Mouse (Mus musculus) ES-Bruce4 (cell line): Measurements from ENCODE around the gene Polr2g. TPM values are rescaled to one million over a fixed set of nuclear protein-coding genes. Genes with fewer than 3 reads are reported as not detected.

Experiments
- H3K27ac ChIP-seq: 2 replicates; pipeline ENCODE4 v1.5.1; 2012; ENCODE audit warnings: low read length, inconsistent platforms; ENCODE audit not compliant: insufficient read depth
- H3K27me3 ChIP-seq: 2 replicates; pipeline ENCODE4 v1.6.1; 2012; ENCODE audit warnings: mild to moderate bottlenecking, low read length, inconsistent platforms; ENCODE audit not compliant: control insufficient read depth, poor library complexity, insufficient read depth, severe bottlenecking
- H3K36me3 ChIP-seq: 2 replicates; pipeline ENCODE4 v1.6.1; 2012; ENCODE audit warnings: inconsistent platforms, mild to moderate bottlenecking, low read length, moderate library complexity; ENCODE audit not compliant: control insufficient read depth, poor library complexity, insufficient read depth, severe bottlenecking
- H3K4me1 ChIP-seq: one replicate; pipeline ENCODE4 v1.8.1; 2011; ENCODE audit warnings: low read length; ENCODE audit not compliant: control insufficient read depth, insufficient read depth
- H3K4me3 ChIP-seq: 2 replicates; pipeline ENCODE4 v1.5.1; 2011; ENCODE audit warnings: low read depth, mild to moderate bottlenecking, low read length
- H3K9ac ChIP-seq: 2 replicates; pipeline ENCODE4 v1.6.1; 2012; ENCODE audit warnings: low read depth, mild to moderate bottlenecking, inconsistent platforms; ENCODE audit not compliant: poor library complexity, severe bottlenecking
- H3K9me3 ChIP-seq: replicated peaks from 2 replicates; pipeline ENCODE4 v1.6.1; 2012; ENCODE audit warnings: mild to moderate bottlenecking, low read length, inconsistent platforms; ENCODE audit not compliant: control insufficient read depth, poor library complexity, insufficient read depth, severe bottlenecking
- CTCF ChIP-seq: IDR thresholded peaks from one replicate; pipeline ENCODE4 v1.8.1; 2011; ENCODE audit warnings: low read depth, low read length
- EP300 ChIP-seq: IDR thresholded peaks from 2 replicates; pipeline ENCODE4 v1.6.1; 2011; ENCODE audit warnings: low read depth, low read length; ENCODE audit not compliant: insufficient read depth
- POLR2A ChIP-seq: IDR thresholded peaks from one replicate; pipeline ENCODE4 v1.8.1; 2011; ENCODE audit warnings: low read length; ENCODE audit not compliant: insufficient read depth
- polyA plus RNA-seq: library from polyadenylated mRNA; stranded (reverse); fragments of >200 nt; gene quantifications from 2 replicates; pipeline ENCODE4 v1.2.4, GENCODE M21; 2011; ENCODE audit warnings: low read depth; ENCODE audit not compliant: missing spikeins, insufficient read depth, insufficient read length

The Polr2g gene
- polyA plus RNA-seq, 1 experiment, result 103 TPM

DNA sequence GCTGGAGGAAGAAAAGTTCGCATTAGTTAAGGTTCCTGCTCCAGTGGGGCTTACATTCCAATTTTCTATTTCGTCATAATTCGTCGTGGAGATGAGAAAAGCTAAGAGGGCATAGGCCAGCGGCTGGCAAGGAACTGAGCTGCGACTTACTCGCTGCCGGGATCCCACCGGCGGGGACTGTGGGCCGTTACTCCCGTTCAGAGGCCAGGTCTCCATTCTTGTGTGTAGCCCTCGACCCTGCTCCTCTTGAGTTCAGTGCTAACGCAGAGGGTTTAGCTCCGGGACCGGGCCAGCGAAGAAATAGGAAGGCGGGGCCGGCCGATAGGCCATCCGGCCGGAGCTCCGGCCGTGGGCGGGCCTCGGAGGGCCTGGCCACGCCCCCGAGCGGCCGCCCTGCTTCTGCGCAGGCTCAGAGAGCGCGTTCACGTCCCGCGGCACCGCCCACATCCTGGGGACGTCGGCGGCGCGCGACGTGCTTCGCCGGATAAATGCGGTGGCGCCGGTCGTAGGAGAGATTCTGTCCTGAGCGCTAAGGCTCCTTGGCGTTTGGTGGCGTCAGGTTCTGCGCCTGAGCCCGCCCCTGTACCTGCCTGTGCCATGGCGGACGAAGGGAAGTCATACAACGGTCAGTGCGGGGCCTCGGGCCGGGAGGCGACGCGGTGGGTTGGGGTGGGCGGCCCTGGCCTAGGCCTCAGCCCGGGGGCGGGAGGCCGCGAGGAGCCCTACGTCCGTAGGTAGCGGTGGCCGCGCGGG lies 41.6 kb downstream of the Polr2g start, which contains the start of gene Nxf1:
Gene Nxf1 (plus strand): TSS at position 439 of the 753 bp plus-strand sequence.
- H3K4me1 ChIP-seq, result no peaks in the 10 kb centered on the region
- peaks cover 3% of the 10 kb centered on the region for H3K36me3 ChIP-seq
- H3K9ac ChIP-seq, result peak within 1 kb of the TSS; percentile 95
- no peaks in the 10 kb centered on the region for H3K9me3 ChIP-seq
- no peaks in the 10 kb centered on the region for H3K27me3 ChIP-seq
- peak within 1 kb of the TSS; percentile 42 for H3K27ac ChIP-seq
- peak within 1 kb of the TSS; percentile 89 for H3K4me3 ChIP-seq
- no peak for TF ChIP-seq CTCF
- peak; percentile 83 for TF ChIP-seq POLR2A

DNA sequence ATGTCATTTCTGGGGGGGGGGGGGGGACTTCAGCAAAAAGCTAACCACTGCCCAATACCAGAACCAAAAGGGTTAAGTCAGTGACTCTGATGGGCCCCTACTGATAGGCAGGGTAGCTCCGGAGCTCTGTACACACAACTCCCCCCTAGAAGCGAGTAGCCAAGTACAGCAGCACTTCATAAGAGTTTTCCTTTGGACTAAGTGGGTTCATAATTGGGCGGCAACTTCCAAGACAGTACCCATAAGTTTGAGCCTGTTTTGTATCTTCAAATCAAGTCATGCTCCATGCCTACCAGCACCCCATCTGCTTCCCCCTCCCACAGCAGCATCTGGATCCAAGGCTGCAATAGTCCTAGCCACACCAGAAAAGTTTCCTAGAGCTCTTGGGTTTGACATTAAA lies 42.7 kb downstream of the Polr2g start:
- Histone ChIP-seq H3K27ac (no peak overlapping the region), H3K4me3 (no peak overlapping the region), H3K9me3 (no peaks in the 10 kb centered on the region), H3K4me1 (no peaks in the 10 kb centered on the region), H3K36me3 (peaks cover 8% of the 10 kb centered on the region), H3K9ac (peak overlapping the region; percentile 95), H3K27me3 (no peaks in the 10 kb centered on the region)
- no peak for TF ChIP-seq POLR2A
- TF ChIP-seq EP300, result no peak
- no peak for TF ChIP-seq CTCF

DNA sequence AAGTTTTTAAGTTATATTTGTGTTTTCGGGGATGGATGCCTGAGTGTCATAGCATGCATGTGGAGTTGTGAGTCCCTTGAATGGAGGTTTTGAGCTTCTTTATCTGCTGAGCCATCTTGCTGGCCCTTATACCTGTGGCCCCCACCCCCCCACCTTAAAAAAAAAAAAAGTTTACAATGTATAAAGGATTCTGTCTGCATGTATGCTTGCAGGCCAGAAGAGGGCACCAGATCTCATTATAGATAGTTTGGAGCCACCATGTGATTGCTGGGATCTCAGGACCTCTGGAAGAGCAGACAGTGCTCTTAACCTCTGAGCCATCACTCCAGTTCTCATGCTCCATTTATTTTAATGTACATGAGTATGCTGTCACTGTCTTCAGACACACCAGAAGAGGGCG lies 51.0 kb downstream of the Polr2g start:
- Histone ChIP-seq H3K4me3 (no peak overlapping the region), H3K9ac (no peak overlapping the region), H3K36me3 (peaks cover 32% of the 10 kb centered on the region), H3K27me3 (no peaks in the 10 kb centered on the region), H3K4me1 (no peaks in the 10 kb centered on the region), H3K27ac (no peak overlapping the region), H3K9me3 (no peaks in the 10 kb centered on the region)
- TF ChIP-seq EP300 (no peak), POLR2A (no peak), CTCF (no peak)

DNA sequence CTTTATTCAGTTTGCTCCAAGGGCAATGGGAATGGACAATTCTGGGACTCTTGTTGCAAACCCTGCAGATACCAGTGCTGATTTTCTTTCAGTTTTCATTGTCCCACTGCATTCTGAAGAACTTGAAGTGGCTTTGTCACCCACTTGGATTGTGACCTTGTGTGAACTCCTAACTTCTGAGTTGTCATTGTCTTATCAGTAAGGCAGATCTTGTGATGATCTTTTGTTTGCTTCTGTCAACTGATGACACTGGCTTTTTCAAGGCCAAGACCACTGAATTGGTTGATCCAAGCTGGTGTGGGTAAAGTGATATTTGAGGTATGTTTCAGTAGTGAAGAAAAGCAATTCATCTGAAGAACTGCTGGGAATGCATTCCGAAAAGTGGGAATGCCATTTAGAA lies 53.0 kb downstream of the Polr2g start:
- Histone ChIP-seq H3K27me3 (no peaks in the 10 kb centered on the region), H3K9me3 (no peaks in the 10 kb centered on the region), H3K4me1 (no peaks in the 10 kb centered on the region), H3K27ac (no peak overlapping the region), H3K36me3 (peaks cover 29% of the 10 kb centered on the region), H3K9ac (no peak overlapping the region), H3K4me3 (no peak overlapping the region)
- TF ChIP-seq EP300 (no peak), POLR2A (no peak), CTCF (no peak)

Other genes with a start within 250 kb of the Polr2g start
- gene Slc22a8, start 207.3 kb downstream of the Polr2g start, polyA plus RNA-seq, result not detected in 2 replicates
- gene Slc22a6, start 180.5 kb downstream of the Polr2g start, polyA plus RNA-seq, result not detected in 2 replicates
- gene Chrm1, start 134.8 kb downstream of the Polr2g start, polyA plus RNA-seq, result not detected in 2 replicates
- gene Slc3a2, start 75.2 kb downstream of the Polr2g start, polyA plus RNA-seq, result 170 TPM in 2 replicates
- 81.1 and 97.0 TPM in 2 replicates for gene Wdr74, start 62.8 kb downstream of the Polr2g start, polyA plus RNA-seq
- gene 1700092M07Rik, start 57.9 kb downstream of the Polr2g start, polyA plus RNA-seq, result 2.2 TPM in 1 of 2 replicates, not detected in the other
- gene Stx5a, start 57.2 kb downstream of the Polr2g start, polyA plus RNA-seq, result 45.6 and 47.1 TPM in 2 replicates
- gene Nxf1, start 41.5 kb downstream of the Polr2g start, polyA plus RNA-seq, result 122 and 200 TPM in 2 replicates
- gene Tmem223, start 27.6 kb downstream of the Polr2g start, polyA plus RNA-seq, result 21.4 and 23.4 TPM in 2 replicates
- gene Tmem179b, start 24.1 kb downstream of the Polr2g start, polyA plus RNA-seq, result 29.0 and 34.5 TPM in 2 replicates
- gene Taf6l, start 12.2 kb downstream of the Polr2g start, polyA plus RNA-seq, result 17.1 and 17.7 TPM in 2 replicates
- 3.1 and 4.1 TPM in 2 replicates for gene Zbtb3, start 4.0 kb upstream of the Polr2g start, polyA plus RNA-seq
- 77.3 and 84.9 TPM in 2 replicates for gene Ttc9c, start 20.8 kb upstream of the Polr2g start, polyA plus RNA-seq
- 105 and 108 TPM in 2 replicates for gene Hnrnpul2, start 21.4 kb upstream of the Polr2g start, polyA plus RNA-seq
- gene AC129217.1, start 31.2 kb upstream of the Polr2g start, polyA plus RNA-seq, result 74.8 and 87.2 TPM in 2 replicates
- 32.3 and 36.2 TPM in 2 replicates for gene Bscl2, start 38.9 kb upstream of the Polr2g start, polyA plus RNA-seq
- 28.3 and 29.7 TPM in 2 replicates for gene Gng3, start 40.6 kb upstream of the Polr2g start, polyA plus RNA-seq
- gene Lrrn4cl, start 52.2 kb upstream of the Polr2g start, polyA plus RNA-seq, result 1.3 and 2.1 TPM in 2 replicates
- 189 and 201 TPM in 2 replicates for gene Ubxn1, start 72.9 kb upstream of the Polr2g start, polyA plus RNA-seq
- gene Uqcc3, start 82.3 kb upstream of the Polr2g start, polyA plus RNA-seq, result 14.4 and 14.9 TPM in 2 replicates
- 10.1 and 13.4 TPM in 2 replicates for gene Lbhd1, start 85.2 kb upstream of the Polr2g start, polyA plus RNA-seq
- not detected in 2 replicates for gene Gm49403, start 85.4 kb upstream of the Polr2g start, polyA plus RNA-seq
- gene 1810009A15Rik, start 90.3 kb upstream of the Polr2g start, polyA plus RNA-seq, result 162 and 172 TPM in 2 replicates
- 11.9 and 24.8 TPM in 2 replicates for gene Gm49416, start 90.3 kb upstream of the Polr2g start, polyA plus RNA-seq
- 23.1 and 26.7 TPM in 2 replicates for gene Ints5, start 94.4 kb upstream of the Polr2g start, polyA plus RNA-seq
- 183 and 184 TPM in 2 replicates for gene Ganab, start 99.5 kb upstream of the Polr2g start, polyA plus RNA-seq
- 26.6 and 26.8 TPM in 2 replicates for gene B3gat3, start 121.8 kb upstream of the Polr2g start, polyA plus RNA-seq
- gene Rom1, start 130.8 kb upstream of the Polr2g start, polyA plus RNA-seq, result 1.6 and 2.2 TPM in 2 replicates
- 19.2 and 20.4 TPM in 2 replicates for gene Eml3, start 131.0 kb upstream of the Polr2g start, polyA plus RNA-seq
- gene Mta2, start 143.3 kb upstream of the Polr2g start, polyA plus RNA-seq, result 106 and 108 TPM in 2 replicates
- 26.4 and 30.1 TPM in 2 replicates for gene Tut1, start 155.3 kb upstream of the Polr2g start, polyA plus RNA-seq
- gene Eef1g, start 168.5 kb upstream of the Polr2g start, polyA plus RNA-seq, result 1,175 and 1,274 TPM in 2 replicates
- 162 and 163 TPM in 2 replicates for gene Ahnak, start 190.7 kb upstream of the Polr2g start, polyA plus RNA-seq